Mouse (Mus musculus) retina, postnatal 1 day (tissue): Measurements from ENCODE around the gene Adam30.
"Not testable (repeated sequence)": the region's sequence is repeated elsewhere in the genome, so short reads cannot be mapped to it uniquely, and the experiment has no call there.

ENCODE experiments used
- DNase-seq: peaks from one replicate; pipeline ENCODE4 v3.0.0-alpha.2; 2012

Gene Adam30

GRCm38 (mm10) chr3:98160330-98160729 lies at the start of gene Adam30:
Adam30 (plus strand) TSS chr3:98160630.
- no peak for DNase-seq

DNA sequence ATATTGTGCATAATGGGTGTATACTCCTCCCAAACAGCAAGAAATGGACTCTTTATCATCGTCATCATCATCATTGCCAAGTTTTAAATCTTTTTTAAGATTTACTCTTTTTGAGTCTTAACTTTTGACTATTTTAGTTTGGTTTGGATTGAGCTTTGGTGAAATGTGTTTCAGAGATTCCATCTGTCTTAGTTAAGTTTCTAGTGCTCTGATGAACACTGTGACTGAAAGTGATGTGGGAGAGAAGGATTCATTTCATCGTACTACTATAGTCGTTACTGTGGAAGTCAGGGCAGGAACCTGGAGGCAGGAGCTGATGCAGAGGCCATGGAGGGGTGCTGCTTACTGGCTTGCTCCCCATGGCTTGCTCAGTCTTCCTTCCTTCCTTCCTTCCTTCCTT lies 42.2 kb upstream of the Adam30 start:
- no peak for DNase-seq

- DNase-seq: no peak
These were observed 41.1 kb upstream of the Adam30 start for GRCm38 (mm10) chr3:98119338-98119737.

DNA sequence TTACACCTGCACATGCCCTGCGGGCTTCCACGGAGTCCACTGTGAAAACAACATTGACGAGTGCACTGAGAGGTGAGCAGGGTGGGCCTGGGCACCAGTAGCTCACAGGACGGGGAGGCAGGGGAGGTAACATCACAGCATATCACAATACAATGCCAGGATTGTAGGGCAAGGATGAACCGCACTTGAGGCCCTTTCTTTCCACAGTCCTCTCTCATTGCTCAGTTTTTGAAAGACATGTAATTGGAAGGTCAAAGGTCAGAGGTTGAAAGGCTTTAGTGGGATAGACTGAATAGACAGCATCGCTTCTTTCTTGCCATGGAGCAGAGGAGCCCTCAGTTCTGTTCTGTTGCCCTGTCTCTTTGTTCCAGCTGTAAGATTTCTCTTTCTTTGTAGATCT lies 39.5 kb upstream of the Adam30 start:
- no peak for DNase-seq

- no peak for DNase-seq
These were observed 32.7 kb upstream of the Adam30 start for GRCm38 (mm10) chr3:98127775-98128174.

DNA sequence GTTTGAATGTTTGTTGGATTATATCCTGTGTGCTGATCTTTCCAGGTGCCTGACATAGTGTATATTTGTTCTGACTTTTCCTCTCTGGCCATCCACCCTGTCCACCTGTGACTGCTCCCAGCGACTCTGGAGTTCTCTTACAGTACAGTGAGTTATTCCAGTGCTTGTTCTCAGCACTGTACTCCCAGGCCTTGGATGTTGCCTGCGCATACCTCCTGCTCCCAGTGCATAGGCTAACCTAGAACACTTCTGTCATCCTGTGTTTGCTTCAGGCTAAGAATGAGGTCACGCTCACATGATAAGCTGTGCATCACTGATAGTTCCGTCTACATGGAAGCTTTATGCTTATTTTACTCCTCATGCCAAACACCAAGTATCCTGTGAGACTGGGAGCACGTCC lies 31.7 kb upstream of the Adam30 start:
- DNase-seq: no peak

GRCm38 (mm10) chr3:98132140-98132539 lies 28.3 kb upstream of the Adam30 start:
- not testable (repeated sequence) for DNase-seq

DNA sequence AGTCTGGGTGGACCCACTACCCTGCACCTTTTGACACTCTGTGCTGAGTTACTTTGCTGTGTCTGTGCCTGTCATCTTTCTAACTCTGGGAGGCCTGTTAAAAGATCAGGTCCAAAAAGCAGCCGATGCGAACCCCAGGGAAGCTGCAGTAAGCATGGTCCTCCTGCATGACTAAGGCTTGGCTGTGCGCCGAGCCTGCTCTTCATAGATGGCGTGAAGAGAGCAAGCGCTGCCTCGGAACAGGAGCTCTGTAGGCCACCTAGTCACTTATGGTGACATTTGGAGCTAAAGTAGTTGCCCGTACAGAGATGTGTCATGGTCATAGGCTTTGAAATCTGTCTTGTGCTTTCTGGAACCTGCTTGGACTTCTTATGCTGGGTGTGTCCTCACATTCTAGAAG lies 27.8 kb upstream of the Adam30 start:
- DNase-seq: no peak

- no peak for DNase-seq
These were observed 19.0 kb upstream of the Adam30 start for GRCm38 (mm10) chr3:98141456-98141855.

DNA sequence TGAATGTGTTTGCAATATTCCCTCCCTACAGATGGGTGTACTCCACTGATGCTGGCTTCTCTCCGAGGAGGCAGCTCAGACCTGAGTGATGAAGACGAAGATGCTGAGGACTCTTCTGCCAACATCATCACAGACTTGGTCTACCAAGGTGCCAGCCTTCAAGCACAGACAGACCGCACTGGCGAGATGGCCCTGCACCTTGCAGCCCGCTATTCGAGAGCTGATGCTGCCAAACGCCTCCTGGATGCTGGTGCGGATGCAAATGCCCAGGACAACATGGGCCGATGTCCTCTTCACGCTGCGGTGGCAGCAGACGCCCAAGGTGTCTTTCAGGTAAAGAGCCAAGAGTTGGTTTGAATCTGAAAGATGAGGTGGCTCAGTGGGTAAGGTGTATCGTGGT lies 17.6 kb upstream of the Adam30 start:
- no peak for DNase-seq

- DNase-seq: no peak
These were observed 15.2 kb upstream of the Adam30 start for GRCm38 (mm10) chr3:98145204-98145603.

- no peak for DNase-seq
These were observed 13.7 kb upstream of the Adam30 start for GRCm38 (mm10) chr3:98146471-98147410.

DNA sequence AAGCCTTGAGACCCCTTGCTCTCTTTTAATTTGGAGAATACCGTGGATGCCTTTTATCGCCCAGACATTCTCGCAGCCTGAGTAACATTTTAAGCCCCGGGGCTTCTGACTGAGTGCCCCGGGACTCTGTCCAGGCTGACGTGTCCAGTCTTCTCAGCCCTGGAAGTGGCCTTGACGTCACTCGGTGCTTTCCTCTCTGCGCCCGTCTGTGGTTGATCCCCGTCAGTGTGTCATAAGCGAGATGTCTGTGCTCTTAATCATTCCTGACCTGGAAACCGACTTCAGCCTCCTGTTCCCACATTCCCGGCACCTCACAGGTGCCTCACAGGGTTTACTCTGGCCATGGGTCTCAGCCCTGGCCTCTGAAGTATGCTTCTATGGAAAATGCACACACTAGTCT lies 12.7 kb upstream of the Adam30 start:
- no peak for DNase-seq

GRCm38 (mm10) chr3:98149881-98150280 lies 10.5 kb upstream of the Adam30 start:
- DNase-seq: no peak

GRCm38 (mm10) chr3:98151016-98151415 lies 9.4 kb upstream of the Adam30 start:
- DNase-seq: no peak

- no peak for DNase-seq
These were observed 7.0 kb upstream of the Adam30 start for GRCm38 (mm10) chr3:98153460-98153859.

DNA sequence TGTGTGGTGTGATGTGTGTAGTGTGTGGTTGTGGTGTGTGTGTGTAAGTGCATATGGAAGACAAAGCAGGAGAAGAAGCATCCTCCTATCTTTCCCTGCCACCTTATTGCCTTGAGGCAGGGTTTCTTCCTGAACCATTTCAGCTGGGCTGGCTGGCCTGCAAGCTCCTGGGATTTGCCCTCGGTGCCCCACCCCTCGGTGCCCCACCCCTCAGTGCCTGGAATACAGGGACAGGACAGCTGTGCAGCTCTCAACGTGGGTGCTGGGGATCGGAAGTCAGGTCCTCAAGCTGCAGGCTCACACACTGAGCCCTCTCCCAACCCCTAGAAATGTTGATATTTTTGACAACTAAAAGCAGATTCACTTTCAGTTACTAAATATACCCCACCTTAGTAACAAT lies 4.3 kb upstream of the Adam30 start:
- DNase-seq: no peak

DNA sequence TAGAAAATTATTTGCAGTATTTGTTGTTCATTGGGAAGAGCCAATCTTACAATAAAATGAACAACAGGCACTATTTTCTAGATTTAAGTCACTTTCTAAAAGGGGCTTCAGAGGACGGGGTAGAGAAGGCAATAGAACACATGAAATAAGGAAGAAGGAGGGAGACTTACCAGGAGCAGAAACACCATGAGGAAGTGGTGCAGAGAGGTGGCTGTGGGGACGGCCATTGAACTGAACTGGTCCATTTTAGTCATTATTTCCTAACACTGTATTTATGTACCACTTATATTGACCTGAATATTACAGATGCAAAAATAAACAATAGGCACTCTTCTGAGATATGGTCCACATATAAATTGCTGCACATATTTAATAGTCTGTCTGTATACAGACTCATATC lies 3.4 kb upstream of the Adam30 start:
- no peak for DNase-seq

- DNase-seq: no peak
These were observed 2.8 kb upstream of the Adam30 start for GRCm38 (mm10) chr3:98157585-98157984.

- DNase-seq: no peak
These were observed 1.8 kb upstream of the Adam30 start for GRCm38 (mm10) chr3:98158646-98159045.

DNA sequence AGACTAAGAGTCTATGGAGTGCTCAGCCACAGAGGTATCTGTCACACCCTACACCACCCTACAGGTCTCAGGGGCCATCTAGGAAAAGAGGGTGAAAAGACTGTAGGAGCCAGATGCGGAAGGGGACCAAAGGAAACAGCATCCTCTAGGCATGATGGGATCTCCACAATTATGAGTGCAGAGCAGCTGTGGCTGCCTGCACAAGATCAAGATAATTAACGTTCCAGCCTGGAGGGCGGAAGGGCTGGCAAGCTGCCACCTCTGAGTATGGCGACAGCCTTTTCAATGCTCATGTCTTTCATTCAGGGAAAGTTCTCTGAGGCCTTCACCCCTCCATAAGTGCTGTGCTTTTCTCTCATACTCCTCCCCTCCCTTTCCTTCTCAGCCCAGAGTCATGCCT lies 1.1 kb upstream of the Adam30 start:
- DNase-seq: peak; percentile 69

DNA sequence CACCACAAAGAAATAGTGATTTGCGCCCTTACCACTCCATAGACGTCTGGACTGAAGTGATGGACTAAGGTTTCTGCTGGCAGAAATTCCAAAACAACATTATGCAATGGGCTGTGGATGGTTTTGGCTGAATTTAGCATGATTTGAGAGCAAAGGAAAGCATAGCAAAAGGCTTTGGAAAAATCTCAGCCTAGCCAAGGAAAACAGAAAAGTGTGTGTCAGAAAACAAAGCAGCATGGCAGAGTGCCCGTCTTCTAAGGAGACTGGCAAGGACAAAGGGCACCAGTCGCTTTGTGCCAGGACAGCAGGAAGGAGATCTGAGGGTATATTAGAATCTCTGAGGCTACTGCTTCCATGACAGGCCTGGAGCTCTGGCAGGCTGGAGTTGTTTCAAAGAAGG lies 17.9 kb downstream of the Adam30 start:
- DNase-seq: no peak

GRCm38 (mm10) chr3:98180805-98181204 lies 20.4 kb downstream of the Adam30 start:
- peak; percentile 62 for DNase-seq

DNA sequence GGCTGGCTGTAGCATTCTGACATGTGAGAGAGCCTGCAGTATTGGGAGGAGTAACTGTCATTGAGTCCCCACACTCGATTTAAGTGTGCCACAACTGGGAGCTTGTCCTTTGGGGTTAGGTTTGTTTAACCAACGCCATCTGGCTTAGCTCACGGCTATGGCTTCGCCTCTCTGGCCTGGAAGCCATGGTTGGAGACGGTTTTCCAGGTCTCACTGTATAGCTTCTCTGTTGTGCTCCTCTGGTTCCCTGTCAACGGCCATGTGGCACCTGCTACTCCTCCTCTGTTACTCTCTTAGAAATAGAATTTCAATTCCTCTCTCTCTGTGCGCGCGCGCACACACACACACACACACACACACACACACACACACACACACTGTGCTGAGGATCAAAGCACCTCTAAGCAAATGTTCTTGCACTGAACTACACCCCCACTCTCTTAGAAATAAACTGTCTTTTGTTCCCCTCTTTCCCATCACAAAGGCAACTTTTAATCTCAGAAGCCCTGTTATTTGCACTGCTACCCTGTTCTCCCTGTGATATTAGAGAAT lies 24.8 kb downstream of the Adam30 start:
- DNase-seq: no peak

DNA sequence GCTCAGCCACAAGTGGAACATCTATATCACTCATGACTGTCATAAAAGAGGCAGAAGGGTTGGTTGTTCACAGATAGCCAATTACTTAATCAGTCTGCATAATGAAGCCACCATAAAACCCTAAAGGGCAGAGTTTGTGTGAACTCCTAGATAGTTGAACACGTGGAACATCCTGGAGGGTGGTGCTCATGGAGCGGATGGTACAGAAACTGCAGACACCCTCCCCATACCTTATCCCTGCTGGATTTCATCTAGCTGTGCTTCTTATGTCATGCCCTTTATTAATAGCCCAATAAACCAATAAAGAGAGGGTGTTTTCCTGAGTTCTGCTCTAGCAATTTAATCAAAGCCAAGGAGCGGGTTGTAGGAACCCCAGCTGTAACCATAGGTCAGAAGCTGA lies 27.3 kb downstream of the Adam30 start:
- DNase-seq: no peak
